Mouse (Mus musculus) cerebellum, adult 11 months (tissue): ENCODE data around the gene Rnf186.

ENCODE experiments used
- DNase-seq: peaks from one replicate; pipeline ENCODE4 v3.0.0; 2022

The Rnf186 gene

GRCm38 (mm10) chr4:139014793-139015192 lies 47.9 kb downstream of the Rnf186 start:
- no peak for DNase-seq
